Mouse (Mus musculus) kidney, postnatal 36 days (tissue): Measurements from ENCODE around the gene Sorcs3.
A peak's percentile ranks its signal among the peaks of the same experiment; 100 is the strongest.

Experiments used
- DNase-seq, 2 experiments: peaks; one replicate each; pipeline ENCODE4 v3.0.0; 2021 to 2022; ENCODE audit warnings: mixed read lengths in 2 of 2

Gene Sorcs3

DNA sequence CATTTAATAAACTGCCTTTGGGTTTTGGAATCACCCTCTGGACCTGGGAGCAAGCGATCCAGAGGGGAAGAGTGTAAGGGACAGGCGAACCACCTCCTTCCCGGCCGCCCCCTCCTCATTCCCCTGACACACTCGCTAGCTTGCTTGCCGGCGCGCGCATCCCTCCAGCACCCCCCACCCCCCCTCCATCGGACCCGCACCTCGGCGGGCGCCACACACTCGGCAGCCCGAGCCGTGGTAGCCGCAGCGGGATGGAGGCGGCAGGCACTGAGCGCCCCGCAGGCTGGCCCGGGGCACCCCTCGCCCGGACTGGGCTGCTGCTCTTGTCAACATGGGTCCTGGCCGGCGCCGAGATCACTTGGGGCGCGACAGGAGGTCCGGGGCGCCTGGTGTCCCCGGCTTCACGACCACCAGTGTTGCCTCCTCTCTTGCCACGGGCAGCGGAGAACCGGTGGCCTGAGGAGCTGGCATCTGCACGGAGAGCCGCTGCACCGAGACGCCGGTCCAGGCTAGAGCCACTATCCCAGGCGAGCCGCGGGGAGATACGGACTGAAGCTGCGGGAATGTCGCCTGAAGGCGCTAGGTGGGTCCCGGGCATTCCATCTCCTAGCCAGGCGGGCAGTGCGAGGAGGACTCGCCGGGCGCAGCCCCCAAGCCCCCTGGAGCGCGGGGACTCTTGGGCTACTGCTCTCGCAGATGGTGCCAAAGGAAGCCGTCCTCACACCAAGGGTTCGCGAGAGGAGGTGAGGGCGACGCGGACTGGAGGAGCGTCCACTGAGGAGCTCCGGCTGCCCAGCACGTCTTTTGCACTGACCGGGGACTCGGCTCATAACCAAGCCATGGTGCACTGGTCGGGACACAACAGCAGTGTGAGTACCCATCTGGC is at the start of gene Sorcs3:
TSS of gene Sorcs3 (plus strand) at position 97 of the 886 bp plus-strand sequence.
- DNase-seq: no peak

DNA sequence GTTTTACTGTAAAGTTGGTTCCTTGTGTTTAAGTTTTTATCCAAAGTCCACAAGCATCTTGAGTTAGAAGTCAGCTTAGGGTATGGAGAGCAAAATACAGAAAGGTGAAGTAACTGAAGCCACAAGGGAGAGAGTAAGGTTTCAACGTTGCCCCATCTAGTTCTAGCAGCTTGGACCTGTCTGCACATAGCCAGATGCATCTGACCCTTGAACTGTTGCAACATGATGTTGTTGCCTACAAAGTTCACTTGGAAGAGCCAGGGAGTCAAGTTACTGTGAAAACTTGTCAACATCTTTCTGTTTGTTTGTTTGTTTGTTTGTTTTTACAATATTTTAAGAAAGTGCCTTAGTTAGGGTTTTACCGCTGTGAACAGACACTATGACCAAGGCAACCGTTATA is 40.5 kb upstream of the Sorcs3 start:
- DNase-seq: peak; percentile 2 to 11

DNA sequence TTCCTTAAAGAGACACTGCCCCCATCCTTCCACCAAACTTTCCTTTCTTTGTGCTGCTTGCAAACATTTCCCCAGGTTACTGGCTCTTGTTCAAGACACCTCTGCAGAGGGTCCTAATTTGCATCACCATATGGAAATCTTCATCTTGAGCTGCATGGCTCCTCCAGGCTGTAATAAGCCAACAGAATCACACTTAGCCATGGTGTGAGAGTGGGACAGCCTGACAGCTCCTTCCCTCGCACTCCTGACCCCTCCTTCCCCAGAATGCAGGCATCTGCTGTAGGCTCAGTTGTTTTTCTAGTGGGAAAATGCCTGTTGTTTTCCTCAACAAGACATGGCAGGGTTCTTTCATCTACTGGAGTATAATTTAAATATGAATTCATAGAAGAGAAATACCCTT is 38.7 kb upstream of the Sorcs3 start:
- no peak for DNase-seq

DNA sequence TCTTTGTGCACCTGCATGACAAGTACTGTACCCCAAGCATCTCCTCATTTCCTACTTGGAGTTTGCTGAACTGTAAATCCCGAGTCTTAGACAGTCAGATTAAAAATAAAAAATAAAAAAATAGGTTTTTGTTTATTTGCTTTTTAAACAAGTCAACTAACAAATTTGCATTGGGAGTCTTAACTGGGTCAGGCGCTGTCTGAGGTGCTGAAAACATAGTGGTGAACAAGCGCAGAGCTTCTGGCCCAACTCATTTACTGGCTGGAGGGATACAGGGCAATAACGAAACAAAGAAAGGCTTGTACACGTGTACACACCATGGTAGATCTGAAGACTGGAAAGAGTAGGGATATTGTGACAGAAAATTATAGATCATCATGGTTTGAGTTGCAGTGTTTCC is 37.5 kb upstream of the Sorcs3 start:
- DNase-seq: peak in 1 of 2 experiments; percentile 10

DNA sequence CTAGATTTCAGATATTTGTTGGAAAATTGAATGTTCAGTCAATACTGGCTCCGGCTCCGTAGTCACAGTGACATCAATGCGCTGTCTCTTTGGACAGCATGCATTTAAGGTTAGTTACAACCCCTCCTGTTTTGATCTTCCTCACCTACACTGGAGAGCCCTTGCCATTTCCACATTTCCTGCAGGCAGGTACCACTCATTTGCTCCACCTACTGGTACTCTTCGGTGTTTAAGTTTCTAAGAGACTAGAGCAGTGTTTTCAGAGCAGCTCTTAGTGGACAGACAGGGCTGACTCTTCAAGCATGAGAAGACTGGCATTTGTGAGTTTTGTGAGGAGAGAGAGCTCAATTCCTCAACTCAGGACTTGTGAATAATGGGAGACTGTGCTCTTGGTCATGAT is 31.1 kb upstream of the Sorcs3 start:
- DNase-seq: peak; percentile 1 to 2

DNA sequence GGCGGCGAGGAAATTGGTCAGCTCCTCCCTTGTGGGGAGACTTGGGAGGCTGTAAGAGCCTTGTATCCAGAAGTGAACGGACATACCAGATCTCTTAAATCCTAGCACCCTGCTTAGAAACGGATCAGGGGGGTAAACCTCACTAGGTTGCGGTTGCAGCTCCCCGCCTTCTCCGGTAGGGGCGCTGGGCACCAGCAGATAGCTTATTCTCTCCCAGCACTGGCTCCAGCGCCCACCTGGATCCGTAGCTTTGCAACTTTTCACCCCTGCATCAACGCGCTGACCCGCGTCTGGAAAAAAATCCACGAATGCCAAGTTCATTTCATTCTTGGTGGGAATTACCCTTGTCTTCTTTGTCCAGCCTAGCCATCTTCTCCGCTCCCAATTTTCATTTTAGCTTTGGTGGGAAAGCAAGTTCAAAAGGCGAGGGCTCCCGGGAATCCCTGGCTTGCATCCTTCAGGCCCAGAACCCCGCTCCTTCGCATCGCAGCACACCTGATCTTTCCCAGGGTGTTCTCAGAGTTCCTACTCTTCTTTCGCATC is 1.8 kb upstream of the Sorcs3 start:
- peak; percentile 5 to 66 for DNase-seq

DNA sequence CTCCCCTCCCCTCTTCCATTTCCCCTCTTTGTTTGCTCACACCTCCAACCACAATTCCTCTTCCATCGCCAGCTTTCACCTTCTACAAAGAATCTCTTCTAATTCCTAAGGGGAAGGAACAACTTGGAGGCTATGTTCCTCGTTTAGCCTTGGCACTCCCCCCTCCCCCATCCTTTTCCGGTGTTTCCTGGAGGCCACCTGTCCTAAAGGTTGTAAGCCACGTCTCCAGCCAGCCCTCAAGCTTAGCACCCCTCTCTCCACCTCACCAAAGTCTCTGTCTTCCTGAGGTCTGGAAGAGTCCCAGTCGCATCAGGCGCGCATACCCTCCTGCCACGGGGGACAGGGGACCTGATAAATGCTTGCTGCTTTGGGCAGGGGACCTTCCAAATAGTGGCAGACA is 1.3 kb upstream of the Sorcs3 start:
- no peak for DNase-seq

DNA sequence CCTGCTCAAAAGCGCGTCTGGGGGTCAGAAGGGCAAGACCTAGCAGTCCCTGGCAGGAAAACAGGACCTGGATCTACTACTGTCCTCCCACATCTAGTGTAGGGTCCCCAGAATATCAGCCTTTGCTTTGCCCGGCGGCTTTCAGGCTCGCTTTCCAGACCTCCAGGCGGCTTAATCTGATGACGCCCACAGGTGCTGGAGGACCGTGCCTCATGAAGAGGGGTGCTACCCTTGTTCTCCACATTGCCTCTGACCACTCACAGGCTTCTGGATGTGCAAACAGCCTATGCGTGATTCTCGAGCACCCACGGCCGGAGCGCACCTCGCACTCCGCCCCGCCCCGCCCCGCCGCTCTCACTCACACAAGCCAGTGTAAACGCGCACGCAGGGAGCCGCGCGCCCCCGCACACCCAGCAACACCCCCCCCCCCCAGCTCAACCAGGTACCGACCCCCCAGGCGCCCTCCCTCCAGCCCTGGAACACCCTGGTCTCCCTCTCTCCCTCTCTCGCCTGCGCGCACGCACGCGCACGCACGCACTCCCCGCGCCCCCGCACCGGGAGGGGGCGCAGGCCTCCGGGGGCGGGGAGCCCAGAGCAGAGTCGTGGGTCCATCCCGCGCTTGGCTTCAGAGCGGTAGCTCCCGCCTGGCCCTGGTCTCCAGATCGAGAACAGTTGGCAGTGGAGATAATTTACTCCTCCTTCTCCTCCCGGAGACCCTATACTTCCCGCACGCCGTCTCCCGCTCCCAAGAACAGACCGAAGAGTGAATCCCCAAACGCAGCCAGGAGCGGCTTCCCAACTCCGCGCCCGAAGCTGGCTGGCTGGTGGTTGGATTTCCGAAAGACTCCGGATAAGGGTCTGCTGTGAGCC is 698 bp upstream of the Sorcs3 start:
- DNase-seq: no peak

DNA sequence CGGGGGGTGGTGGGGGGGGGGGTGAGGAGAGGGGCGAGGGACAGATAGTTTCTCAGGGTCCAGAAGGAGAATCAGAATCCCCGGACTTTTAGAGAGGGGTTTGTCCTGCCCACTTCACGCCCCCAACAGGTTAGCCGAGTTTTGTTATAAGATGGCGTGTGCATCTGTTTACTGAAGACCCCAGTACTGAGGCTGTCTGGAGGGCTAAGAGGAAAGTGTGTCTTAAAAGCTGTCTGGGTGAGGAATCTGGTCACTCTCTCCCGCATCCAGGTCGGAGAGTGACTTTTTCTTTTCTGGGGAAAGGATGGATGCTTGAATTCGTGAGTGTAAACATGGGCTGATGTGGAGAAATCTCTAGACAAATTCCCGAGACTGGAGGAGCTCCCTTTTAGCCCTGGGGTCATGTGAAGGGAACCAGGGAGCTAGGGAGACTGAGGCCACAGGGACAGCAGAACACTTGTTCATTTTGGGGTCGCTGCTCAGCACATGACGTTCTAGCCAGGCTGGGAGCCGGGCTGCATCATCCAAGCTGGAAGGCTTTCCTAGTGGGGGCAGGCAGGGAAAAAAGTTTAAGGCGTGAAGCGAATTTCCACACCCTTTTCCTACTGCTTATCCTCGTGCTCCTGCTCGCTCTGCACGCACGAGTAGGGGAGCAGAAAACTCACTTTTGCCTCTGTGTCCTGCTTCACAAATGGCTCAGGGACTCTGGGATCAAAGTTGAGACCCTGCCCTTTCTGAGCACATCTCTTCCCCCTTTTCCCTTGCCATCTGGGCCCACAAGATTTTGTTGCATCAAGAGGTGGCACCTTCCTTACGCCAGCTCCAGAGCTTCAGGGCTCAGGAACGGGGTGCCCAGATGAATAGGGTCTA is 1.3 kb downstream of the Sorcs3 start:
- no peak for DNase-seq

DNA sequence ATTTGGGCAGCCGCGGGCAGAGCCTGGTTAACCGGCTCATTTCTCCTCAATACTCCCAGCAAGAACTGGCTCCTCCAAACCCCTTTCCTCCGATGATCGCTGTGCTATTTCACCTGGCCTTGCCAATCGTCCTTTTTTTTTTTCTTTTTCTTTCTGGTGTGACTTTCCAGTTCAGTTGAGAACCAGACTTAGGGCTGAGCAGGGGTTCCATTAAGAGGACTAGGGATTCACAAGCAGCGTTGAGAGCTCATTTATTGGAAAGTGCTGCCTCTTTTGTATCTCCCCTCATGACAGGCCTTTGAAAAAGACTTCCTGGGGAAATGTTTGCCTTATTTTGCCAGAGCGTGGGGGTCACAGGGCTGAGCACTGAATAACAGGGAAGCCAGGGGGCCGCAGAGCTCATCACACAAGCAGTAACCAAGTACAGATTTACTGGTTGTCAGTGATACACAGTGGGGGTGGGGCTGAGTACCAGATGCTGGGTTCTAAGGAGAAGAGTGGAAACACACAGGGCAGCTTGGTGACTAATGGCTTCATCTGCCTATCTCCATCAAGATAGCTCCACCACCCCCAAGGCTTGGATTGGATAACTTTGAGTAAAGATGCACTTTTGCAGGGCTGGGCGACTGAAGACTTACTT is 2.0 kb downstream of the Sorcs3 start:
- no peak for DNase-seq

DNA sequence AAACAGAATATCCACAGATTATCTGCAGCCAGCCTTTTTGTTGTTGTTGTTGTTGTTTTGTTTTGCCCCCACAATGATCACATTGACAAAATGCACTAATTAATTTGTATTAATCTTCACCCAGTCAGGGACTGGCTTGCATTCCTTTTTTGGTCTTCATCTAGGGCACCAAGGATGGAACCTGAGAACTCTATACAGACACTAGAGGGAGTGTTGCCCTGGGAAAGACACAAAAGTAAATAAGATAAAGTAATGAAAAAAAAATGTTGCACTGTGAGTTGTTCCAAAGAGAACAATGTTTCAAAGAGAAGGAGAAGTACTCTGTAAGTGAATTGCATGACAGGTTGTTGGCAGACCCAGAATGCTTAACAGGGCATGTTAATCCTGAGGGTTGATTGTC is 9.6 kb downstream of the Sorcs3 start:
- DNase-seq: no peak

DNA sequence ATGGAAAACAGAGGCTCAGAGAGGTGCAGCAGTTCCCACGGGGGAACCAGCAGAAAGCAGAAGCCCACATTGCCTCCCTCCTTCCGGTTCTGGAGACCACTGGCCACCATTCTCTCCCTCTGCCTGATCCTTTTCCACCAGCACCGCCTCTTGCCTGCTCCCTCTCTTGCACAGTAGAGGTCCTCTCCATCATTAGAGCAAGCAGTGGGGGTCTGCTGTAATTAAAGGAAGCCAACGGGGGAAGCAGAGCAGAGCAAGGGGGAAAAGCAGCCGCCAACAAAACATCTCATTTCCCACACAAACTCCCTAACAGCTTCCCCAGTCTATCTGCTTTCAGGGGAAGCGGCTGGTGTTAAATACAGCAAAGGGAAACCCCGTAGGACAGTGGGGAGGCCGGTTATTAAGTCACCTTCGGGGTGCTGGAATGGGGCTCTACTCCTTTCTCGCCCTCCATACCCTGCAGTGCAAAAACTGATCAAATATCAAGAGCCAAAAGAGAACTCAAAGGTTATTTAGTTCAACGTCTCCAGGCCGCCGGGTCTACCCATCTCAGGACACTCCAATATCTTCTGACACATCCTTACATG is 32.1 kb downstream of the Sorcs3 start:
- no peak for DNase-seq

DNA sequence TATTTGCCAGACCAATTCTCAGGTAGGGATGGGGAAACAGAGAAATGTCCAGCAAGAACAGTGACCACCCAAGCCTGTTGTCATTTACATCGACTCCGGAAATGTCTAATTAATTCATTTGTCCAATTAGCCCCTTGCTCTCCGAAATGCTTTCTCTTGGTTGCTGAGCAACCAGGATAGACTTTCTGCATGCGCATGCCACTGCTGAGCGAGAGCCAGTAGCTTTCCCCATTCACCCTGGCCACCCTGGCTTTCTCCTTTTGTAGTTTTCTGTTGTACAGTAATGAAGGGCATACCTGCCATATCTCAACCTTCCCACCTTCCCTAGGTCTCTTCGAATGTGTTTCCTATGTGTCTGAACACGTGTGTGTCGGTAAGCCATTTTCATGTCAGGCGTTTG is 32.6 kb downstream of the Sorcs3 start:
- DNase-seq: no peak

DNA sequence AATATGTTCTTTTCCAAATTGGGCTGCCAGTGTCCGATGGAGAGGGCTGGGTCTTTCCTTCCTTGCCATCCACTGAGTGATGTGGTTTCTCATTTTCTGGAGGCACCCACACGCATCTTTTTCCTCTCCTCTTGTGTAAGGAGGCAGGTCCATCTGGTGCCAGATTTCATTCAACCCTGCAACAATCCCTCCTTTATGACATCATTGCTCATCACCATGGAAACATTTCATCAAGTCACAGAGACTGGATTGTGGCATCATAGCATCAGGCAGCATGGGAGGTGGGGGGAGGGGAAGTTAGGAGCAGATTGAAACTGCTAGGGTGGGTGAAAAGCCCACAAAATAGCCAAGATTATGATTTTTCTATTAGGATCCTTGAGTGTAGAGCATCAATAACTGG is 35.1 kb downstream of the Sorcs3 start:
- no peak for DNase-seq

DNA sequence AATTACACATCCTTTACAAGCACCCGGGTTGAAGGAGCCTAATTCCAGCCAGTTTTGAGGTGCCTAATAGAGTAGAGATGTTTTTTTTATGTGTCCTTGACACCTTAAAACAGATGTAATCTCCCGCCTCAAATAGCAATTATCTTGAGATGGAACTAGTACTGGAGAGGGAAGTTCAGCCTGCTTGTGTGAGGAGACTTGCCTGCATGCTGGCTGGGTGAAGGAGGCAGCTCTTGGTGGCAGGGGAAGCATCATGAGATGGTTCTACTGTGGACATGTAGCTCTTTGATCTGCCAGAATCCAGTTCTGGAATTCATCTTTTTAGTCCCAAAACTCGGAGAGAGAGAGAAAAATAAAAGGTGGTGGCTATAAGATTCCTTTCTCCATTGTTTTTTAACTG is 38.2 kb downstream of the Sorcs3 start:
- DNase-seq: no peak

DNA sequence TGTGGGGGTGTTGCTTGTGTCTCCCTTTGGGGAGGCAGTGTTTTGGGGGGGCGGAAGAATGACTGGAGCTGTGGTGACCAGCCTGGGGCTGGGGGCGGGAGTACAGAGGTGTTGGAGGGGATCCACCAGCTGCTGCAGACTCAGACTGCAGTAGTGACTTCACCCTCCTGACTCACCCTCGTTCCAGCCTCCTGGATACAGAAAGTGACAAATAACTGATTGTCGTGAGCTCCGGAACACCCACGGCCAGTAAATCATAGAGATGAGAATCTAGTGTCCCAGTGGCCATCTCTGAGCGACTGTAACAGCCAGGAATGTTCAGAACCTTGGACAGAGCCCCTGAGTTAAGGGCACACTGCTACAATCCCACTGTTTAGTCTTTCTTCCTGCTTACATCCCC is 53.4 kb downstream of the Sorcs3 start:
- peak in 1 of 2 experiments; percentile 8 for DNase-seq

DNA sequence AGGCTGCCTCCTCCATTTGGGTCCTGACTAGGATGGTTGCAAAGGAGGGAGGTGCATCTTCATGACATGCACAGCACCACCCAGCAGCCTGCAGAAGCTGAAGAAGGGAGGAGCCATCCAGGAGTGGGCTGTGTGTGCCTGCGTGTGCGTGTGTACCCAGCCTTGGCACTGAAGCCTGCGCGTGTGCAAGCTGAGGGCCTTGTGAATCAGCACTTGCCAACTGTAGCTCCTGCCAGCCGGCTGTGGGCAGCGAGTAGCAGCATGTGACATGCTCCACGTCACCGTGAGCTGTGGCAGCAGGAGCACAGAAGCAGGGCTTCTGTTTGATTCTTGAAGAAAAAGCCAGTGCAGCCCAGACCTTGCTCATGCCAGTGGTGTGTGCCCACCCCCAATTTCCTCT is 54.8 kb downstream of the Sorcs3 start:
- no peak for DNase-seq

DNA sequence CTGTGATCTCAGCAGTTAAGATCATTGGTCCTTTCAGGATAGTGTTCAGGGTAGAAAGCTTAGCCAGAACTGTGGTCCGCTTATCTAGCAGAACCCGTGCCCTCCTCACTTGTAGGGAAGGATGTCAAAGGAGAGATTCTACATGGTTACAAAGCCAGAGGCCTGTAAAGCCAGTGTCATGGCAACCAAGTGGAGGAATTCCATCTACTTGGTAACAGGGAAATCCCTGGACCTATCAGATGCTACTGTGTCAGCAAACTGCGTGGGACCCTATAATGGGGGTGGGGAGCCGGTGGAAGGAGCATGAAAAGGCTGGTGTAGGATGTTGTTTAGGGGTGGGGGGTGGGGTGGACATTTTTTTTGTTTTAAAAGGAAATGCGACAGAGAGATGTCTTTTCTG is 57.9 kb downstream of the Sorcs3 start:
- no peak for DNase-seq

DNA sequence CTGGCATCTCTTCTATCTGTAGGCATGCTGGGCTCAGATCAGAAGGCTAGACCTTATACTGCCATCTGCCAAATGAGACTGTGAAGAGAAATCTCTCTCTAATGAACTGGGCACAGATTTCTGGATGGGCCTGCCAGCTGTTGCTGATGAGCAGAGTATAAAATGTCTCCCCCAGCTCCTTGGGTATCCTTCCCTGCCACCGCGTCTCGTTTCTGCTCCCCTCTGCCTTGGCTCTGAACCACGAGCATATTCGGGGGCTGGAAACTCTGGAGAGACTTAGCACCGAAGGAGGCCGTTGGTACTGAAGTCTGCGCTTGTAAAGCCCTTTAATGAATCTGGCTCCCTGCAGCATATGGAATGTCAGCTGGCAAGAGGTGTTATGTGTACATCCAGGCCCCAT is 74.4 kb downstream of the Sorcs3 start:
- no peak for DNase-seq

DNA sequence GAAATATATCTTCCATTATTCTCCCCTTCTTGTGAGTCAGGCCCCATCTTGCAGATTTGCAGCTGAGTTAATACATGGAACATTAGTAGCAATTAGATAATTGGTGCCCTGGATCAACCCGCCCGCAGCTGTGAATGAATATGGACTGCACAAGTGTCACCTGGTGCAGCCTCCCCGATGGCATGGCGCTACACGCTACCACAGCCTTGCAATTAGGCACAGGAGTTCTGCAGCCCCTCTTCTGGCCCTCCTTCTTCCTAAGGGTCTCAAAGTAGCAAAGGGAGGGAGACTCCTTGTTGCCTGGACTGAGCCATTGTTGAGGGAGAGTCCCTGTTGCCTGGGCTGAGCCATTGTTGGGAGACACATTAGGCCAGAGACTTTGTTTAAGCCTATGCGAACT is 76.4 kb downstream of the Sorcs3 start:
- DNase-seq: no peak

DNA sequence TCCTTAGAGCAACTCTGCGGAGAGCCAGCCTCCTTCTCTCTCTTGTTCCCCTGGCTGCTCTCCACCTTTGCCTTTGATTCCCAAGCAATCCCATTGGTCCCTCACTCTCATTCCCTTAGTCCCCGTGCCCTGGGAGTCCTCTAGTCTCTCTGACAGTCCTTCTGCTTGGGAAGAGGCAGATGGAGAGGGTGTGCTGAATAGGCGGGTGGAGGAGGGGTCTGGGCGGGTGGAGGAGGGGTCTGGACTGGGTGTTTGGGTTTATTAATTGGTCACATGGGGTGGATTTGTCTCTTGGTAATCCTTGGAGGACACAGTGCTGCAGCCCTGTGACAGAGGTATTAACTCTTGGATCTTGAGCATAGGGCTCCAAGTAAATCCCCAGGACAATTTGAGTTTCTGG is 77.4 kb downstream of the Sorcs3 start:
- no peak for DNase-seq
